Mouse (Mus musculus): ENCODE measurements around the gene Tspan3.

DNA sequence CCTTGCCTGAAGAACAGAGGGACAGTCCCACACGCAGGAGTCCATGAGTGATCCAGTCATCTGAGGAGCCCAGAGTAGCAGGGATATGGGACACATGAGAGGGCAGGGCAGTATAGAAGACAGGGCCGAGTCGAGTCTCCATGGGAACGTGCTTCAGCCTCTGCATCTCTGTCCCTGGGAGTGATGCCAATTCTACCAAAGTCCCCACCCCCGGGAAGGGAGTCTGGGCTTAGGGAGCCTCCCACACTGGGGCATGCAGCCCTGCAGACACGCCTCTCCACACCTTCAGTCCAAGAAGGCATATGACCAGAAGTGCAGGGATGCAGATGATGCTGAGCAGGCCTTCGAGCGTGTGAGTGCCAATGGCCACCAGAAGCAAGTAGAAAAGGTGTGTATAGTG lies 42.3 kb downstream of the Tspan3 start:
- TF ChIP-seq CTCF (IDR thresholded peaks at IDR 0.05; ENCODE audit: borderline replicate concordance, extremely low read depth, insufficient read depth, insufficient read length) (no peak), POLR2A (IDR thresholded peaks at IDR 0.05; ENCODE audit: borderline replicate concordance, extremely low read depth, insufficient read depth, insufficient read length, poor library complexity, severe bottlenecking) (no peak)

All from brain, embryonic 14.5 days (tissue).